Mouse (Mus musculus): ENCODE results near the gene Rnf146.
"Not testable (repeated sequence)": the region's sequence is repeated elsewhere in the genome, so short reads cannot be mapped to it uniquely, and the experiment has no call there.

The Rnf146 gene

GRCm38 (mm10) chr10:29362197-29362900 lies at the start of gene Rnf146:
TSS of gene Rnf146 (minus strand) at chr10:29362442.
- DNase-seq (ENCODE audit: low spot score in 2 of 2): no peak

GRCm38 (mm10) chr10:29402656-29403268 lies 40.5 kb upstream of the Rnf146 start:
- no peak for DNase-seq (ENCODE audit: low spot score in 2 of 2)

- not testable (repeated sequence) for DNase-seq (ENCODE audit: low spot score in 2 of 2)
Measured at GRCm38 (mm10) chr10:29394890-29395289, 32.6 kb upstream of the Rnf146 start.

- no peak for DNase-seq (ENCODE audit: low spot score in 2 of 2)
Measured at GRCm38 (mm10) chr10:29381558-29381957, 19.3 kb upstream of the Rnf146 start.

GRCm38 (mm10) chr10:29374065-29374464 lies 11.8 kb upstream of the Rnf146 start:
- no peak for DNase-seq (ENCODE audit: low spot score in 2 of 2)

- peak; percentile 77 to 89 for DNase-seq (ENCODE audit: low spot score in 2 of 2)
Measured at GRCm38 (mm10) chr10:29361464-29362196, 612 bp downstream of the Rnf146 start.

GRCm38 (mm10) chr10:29361095-29361463 lies 1.2 kb downstream of the Rnf146 start:
- DNase-seq (ENCODE audit: low spot score in 2 of 2): no peak

- DNase-seq (ENCODE audit: low spot score in 2 of 2): no peak
Measured at GRCm38 (mm10) chr10:29354183-29354582, 8.1 kb downstream of the Rnf146 start.

- DNase-seq (ENCODE audit: low spot score in 2 of 2): no peak
Measured at GRCm38 (mm10) chr10:29352575-29352974, 9.7 kb downstream of the Rnf146 start.

- DNase-seq (ENCODE audit: low spot score in 2 of 2): no peak
Measured at GRCm38 (mm10) chr10:29351420-29351819, 10.8 kb downstream of the Rnf146 start.

GRCm38 (mm10) chr10:29346638-29347037 lies 15.6 kb downstream of the Rnf146 start:
- DNase-seq (ENCODE audit: low spot score in 2 of 2): no peak

- DNase-seq (ENCODE audit: low spot score in 2 of 2): no peak
Measured at GRCm38 (mm10) chr10:29344232-29344631, 18.0 kb downstream of the Rnf146 start.

GRCm38 (mm10) chr10:29338355-29339056 lies 23.7 kb downstream of the Rnf146 start:
- DNase-seq (ENCODE audit: low spot score in 2 of 2): peak in 1 of 2 experiments; percentile 48

- no peak for DNase-seq (ENCODE audit: low spot score in 2 of 2)
Measured at GRCm38 (mm10) chr10:29333836-29334235, 28.4 kb downstream of the Rnf146 start.

GRCm38 (mm10) chr10:29324817-29325216 lies 37.4 kb downstream of the Rnf146 start:
- no peak for DNase-seq (ENCODE audit: low spot score in 2 of 2)

- DNase-seq (ENCODE audit: low spot score in 2 of 2): no peak
Measured at GRCm38 (mm10) chr10:29313905-29314304, 48.3 kb downstream of the Rnf146 start.

- peak; percentile 65 to 85 for DNase-seq (ENCODE audit: low spot score in 2 of 2)
Measured at GRCm38 (mm10) chr10:29313064-29313638, 49.1 kb downstream of the Rnf146 start, which contains the start of gene Echdc1. TSS of gene Echdc1 (plus strand) at chr10:29313166.

- no peak for DNase-seq (ENCODE audit: low spot score in 2 of 2)
Measured at GRCm38 (mm10) chr10:29311480-29312219, 50.6 kb downstream of the Rnf146 start.

GRCm38 (mm10) chr10:29302230-29302629 lies 60.0 kb downstream of the Rnf146 start:
- no peak for DNase-seq (ENCODE audit: low spot score in 2 of 2)
